Mouse (Mus musculus) MEL-GATA-1-ER (cell line): Measurements from ENCODE around the gene Gtf2a2.

ENCODE experiments used
- DNase-seq: peaks from one replicate; pipeline ENCODE4 v3.0.0-alpha.2; 2012; ENCODE audit warnings: low read depth; ENCODE audit errors: extremely low read depth

Gene Gtf2a2

DNA sequence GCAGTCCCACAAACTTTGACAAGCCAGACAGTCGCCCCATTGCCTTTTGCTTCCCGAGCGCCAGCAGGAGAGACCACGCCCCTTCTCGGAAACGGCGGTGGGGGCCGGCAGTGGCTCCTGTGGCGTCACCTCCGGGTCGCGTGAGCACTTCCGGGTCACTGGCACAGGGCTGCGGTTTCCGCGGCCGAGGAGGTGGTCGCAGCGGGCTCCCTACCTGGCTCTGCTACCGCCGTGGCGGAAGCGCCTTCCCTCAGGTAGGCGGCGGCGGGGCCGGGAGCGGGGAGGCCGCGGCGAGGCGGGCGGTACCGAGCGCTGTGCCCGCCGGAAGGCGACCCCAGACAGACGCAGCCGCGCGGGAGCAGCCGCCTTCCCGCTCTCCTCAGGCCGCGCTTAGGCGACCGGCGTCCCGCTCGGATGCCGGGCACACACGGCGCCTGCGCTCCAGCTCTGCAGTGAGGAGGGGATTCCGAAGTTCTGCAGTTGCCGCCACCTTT is at the start of gene Gtf2a2:
Gene Gtf2a2 (plus strand): TSS at position 143 of the 494 bp plus-strand sequence.
- DNase-seq = no peak

GRCm38 (mm10) chr9:69964370-69964769 is 48.0 kb upstream of the Gtf2a2 start:
- no peak for DNase-seq

GRCm38 (mm10) chr9:69985526-69985925 is 26.8 kb upstream of the Gtf2a2 start:
- DNase-seq = no peak

DNA sequence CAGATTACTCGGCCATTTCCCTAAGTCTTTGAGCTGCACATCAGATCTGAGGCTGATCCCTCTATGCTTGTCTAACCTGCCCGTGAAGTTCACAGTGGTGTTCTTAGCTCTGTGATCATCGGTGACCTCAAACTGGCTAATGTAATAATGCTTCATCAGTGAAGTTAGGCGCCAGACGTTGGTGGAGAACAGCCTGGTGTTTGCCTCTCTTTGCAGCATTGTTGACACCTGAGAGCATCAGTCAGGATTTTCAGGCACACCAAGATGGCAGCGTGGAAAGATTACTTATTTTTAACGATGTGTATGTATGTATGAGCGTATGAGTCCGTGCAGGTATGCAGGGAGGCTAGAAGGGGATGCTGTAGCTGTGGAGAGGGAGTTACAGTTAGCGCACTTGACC is 26.3 kb upstream of the Gtf2a2 start:
- no peak for DNase-seq

GRCm38 (mm10) chr9:69986571-69986970 is 25.8 kb upstream of the Gtf2a2 start:
- no peak for DNase-seq

- DNase-seq = peak; percentile 72
Measured at GRCm38 (mm10) chr9:69987579-69987978, 24.8 kb upstream of the Gtf2a2 start.

GRCm38 (mm10) chr9:69988706-69989302 is 23.5 kb upstream of the Gtf2a2 start:
- no peak for DNase-seq

DNA sequence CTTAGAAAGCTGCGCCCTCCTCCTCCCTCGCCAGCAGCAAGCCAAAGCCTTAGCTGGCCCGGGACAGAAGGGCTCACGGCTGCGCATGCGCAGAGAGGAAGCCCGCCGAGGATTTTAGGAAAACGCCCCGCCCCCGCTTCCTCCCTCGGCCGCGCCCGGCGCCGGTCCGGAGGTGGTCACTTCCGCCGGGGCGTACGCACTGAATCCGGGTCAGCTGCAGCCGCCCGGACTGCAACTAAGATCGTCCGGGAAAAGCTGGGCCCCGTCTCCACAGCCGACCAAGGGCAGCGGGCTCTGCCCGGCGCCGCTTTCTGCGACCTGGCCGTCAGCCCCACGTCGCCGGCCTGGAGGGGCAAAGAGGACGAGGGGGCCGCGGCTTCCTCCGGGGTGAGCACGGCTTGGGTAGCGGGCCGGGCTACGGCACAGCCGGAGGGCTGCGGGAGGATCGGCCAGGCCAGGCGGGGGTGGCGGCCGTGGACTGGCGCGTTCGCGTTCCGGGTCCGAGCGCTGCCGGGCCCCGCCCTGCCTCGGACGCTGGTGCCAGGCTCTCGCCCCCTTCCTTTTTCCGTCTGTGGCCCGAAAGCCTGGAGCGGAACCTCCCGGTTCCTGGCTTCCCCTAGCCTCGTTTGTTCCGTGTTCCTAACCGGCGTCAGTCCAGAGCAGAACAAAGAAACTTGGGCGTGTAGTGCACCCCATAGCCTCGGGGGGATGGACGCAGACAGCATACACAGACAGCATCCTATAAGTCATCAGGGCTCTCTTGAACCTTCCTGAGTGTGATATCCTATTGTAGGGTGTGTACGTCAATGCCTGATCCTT is 22.8 kb upstream of the Gtf2a2 start, which contains the start of gene Bnip2:
Gene Bnip2 (plus strand): TSS at position 164 of the 819 bp plus-strand sequence.
- DNase-seq = peak; percentile 56

DNA sequence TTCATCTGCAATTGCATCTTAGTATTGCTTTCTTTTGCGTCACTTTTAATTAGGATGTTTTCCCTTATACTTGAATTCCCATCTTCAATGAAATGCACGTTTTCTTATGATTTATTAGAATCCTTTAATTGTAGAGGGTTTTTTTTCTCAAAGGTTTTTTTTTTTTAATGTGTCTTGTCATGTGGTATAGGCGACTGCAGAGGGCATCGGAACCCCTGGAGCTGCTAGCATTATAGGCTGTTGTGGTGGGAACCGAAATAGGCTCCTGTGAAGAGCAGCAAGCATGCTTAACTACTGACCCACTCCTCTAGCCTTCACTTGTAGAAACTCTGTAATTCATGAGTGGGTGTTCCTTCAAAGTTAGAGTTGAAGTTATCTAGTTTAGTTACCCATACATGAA is 22.0 kb upstream of the Gtf2a2 start:
- peak; percentile 32 for DNase-seq

DNA sequence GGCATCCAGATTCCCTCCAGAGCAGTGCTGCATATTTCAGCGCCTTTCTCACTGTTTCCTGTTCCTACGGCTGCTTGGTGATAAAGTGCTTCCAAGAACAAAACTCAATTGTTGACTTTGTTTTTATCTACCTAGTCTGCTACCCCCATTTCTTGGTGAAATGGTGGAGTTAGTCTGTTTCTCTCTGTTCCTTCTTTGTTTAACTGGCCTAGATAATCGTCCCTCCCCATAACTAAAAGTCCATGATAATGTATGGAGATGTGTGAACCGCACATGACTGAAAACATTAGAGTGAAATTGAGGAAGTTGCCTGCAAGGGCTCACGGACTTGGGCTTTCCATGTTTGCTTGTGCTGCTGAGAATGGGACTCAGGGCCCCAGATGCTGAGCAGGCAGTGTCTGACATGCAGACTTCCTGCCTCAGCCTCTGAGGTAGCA is 19.5 kb upstream of the Gtf2a2 start:
- DNase-seq = peak; percentile 95

DNA sequence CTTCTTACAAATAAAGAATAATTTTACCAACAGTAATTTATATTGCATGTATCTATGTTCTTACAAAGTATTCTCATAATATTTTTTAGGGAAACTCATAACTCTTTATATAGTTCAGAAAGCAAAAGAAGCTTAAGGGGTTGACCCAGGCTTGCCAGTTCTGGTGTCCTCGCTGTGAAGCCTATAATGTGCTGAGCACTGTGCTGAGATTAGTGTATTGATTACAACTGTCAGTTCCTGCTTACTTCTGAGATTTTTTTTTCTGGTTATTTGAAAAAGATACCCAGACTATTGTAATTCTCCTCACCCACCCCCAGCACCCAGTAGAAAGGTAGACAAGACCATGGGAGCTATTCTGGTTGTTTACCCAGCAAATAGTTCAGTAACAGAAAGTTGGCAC is 18.9 kb upstream of the Gtf2a2 start:
- no peak for DNase-seq

- no peak for DNase-seq
Measured at GRCm38 (mm10) chr9:69994547-69994946, 17.8 kb upstream of the Gtf2a2 start.

DNA sequence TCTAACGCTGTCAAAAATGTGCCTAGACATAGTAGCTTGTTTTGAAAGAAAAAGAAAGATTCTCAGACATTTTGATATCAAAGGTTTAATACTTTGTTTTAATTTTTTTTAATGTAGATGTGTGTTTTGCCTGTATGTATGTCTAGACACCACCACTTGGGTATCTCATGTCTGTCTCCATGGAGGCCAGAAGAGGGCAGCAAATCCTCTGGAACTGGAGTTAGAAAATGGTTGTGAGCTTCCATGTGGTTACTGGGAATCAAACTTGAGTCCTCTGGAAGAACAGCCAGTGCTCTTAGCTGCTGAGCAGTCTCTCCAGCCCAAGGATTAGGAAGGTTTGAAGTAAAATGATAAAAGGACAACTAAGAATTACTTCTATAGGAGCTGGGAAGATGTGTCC is 13.0 kb upstream of the Gtf2a2 start:
- DNase-seq = no peak

GRCm38 (mm10) chr9:70003516-70003915 is 8.8 kb upstream of the Gtf2a2 start:
- DNase-seq = no peak

GRCm38 (mm10) chr9:70006984-70007383 is 5.4 kb upstream of the Gtf2a2 start:
- no peak for DNase-seq

GRCm38 (mm10) chr9:70007506-70008248 is 4.7 kb upstream of the Gtf2a2 start:
- no peak for DNase-seq

DNA sequence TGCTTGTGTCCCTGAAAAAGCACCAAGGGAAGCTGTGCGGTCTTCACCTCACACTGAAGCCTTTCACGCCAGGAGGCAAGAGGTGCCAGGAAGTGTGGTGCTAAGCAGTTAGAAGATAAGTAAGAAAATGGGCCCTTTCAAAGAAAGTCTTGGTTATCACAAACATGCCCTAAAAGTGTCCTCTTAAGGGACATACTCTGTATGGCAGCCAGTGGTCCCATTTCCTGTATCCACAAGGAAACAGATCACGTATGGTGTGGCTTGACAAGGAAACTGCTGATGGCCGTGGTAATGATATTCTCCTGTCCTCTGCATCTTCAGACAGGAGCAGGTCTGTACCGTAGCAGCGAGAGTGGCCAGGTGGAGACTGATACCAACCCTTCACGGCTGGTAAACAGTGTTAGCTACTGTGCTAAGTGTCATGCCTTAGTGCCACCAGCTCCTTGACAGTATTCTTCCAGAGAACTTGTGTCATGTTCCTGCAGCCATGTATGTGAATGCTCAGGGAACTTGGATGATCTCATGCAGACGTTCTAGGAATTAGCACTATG is 2.5 kb upstream of the Gtf2a2 start:
- DNase-seq = peak; percentile 82

- DNase-seq = no peak
Measured at GRCm38 (mm10) chr9:70010781-70011473, 1.4 kb upstream of the Gtf2a2 start.

- DNase-seq = no peak
Measured at GRCm38 (mm10) chr9:70011537-70012407, 578 bp upstream of the Gtf2a2 start.

GRCm38 (mm10) chr9:70015632-70016031 is 3.3 kb downstream of the Gtf2a2 start:
- no peak for DNase-seq
